Mouse (Mus musculus) bone marrow, adult 2 months (tissue): ENCODE data around the gene Slc17a9.

Experiments used
- CTCF ChIP-seq: fragments of 200-500 bp; IDR thresholded peaks from 2 replicates; pipeline ENCODE4 v1.5.1; 2011; ENCODE audit warnings: low read length, control low read depth; ENCODE audit not compliant: control insufficient read depth, insufficient read depth
- POLR2A ChIP-seq: fragments of 200-500 bp; IDR thresholded peaks from 2 replicates; pipeline ENCODE4 v1.6.1; 2011; ENCODE audit warnings: low read depth, mild to moderate bottlenecking, control low read depth, low read length, borderline replicate concordance; ENCODE audit not compliant: control insufficient read depth

GRCm38 (mm10) chr2:180780282-180780681, 55.2 kb downstream of the Slc17a9 start:
- TF ChIP-seq CTCF (no peak), POLR2A (no peak)
